Mouse (Mus musculus) cerebral cortex, adult 2 months (tissue): ENCODE data around the gene Ficd.

Experiments used
- WGBS: fragments of 180-500 bp; shearing (Covaris S2); methylation state at CpG from one replicate; pipeline ENCODE4 v1.1.7; 2018; 5-methylcytosine and 5-hydroxymethylcytosine counted together

The Ficd gene

DNA sequence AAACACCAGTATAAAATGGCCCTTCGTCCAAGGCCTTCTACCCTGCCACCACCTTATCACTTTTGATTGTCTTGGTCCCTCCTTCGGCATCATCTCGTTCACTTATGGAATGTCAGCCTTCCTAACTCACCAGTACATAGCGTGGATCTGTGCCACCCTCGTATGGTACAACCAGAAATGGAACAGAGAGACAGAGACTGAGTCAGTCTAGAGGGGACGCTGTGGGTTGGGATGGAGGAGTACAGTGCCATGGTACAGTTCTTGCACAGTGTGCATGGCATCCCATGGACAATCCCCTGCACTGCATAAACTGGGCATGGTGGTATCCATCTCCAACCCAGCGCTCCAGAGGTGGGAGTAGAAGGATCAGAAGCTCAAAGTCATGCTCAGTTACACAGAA, 6.9 kb upstream of the Ficd start:
- WGBS, result 82% methylated on average over 7 of the region's 7 CpGs

DNA sequence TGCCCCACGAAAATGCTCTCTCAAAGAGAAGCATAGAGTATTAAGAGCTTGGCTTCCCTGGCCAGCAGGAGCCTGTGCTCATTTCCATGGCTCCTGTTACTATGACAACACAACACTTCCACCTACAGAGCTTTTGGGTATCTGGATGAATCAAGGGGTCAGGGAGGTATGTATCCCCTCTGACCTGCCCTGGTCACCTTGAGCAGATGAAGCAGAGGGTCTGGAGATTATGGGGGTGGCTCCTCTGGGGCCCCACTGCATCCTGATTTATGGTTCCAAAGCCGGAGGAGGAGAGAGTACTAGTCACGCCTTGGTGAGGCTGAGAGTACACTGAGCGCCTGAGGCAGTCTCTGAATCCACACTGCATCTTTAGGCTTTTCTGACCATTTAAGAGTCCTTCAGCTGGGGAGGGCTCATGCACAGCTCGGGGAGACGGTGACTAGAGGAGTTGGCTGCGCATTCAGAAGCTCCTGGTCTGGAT, 4.9 kb upstream of the Ficd start:
- WGBS, result 45% methylated on average over 7 of the region's 7 CpGs

DNA sequence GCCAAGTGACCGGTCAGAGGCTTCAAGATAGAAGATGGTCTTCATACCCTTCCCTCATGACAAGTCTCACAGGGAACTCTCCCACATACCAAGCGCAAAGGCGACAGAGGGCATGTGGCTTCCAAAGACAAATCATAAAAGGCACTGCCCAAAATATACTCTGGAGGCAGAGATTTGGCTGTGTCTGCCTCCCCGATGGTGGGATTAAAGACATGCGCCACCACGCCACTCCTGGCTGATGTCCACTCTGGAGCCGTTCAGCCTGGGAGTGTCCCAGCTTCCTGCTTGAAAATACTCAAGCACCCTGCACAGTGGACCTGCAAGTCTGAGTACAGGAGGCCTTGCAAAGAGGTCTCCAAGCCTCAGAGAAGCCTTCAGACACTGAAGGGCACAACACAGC, 4.4 kb upstream of the Ficd start:
- 53% methylated on average over 7 of the region's 7 CpGs for WGBS

DNA sequence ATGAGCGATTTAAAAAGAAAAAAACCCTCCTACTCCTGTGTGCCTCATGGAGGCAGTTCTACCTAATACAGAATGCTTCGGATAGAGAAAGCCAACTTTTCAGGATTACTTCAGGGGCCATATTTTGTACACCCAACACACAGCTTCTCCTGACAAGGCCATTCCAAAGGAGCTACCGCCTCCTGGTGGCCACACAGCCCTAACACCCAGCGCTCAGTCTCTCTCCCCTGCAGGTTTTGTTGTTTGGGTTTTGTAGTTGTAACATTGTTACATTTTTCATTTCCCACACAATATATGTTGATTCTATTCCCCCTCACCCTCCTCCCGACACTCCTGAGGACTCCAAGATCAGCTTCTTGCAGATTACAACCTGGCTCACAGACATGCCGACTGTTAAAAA, 3.4 kb upstream of the Ficd start:
- 25% methylated on average over 6 of the region's 6 CpGs for WGBS

DNA sequence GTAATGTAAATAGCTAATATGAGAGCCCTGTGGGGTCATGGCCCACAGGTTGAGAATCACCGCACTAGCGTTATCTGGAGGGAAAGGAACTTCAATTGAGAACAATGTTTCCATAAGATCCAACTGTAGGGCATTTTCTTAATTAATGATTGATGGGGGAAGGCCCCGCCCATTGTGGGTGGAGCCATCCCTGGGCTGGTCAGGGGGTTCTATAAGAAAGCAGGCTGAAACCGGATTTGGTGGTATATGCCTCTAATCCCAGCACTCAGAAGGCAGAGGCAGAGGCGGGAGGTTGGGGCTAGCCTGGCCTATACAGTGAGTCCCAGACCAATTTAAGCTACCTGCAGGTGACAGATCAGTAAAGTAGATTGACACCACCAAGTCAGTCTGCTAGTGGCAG, 1.2 kb upstream of the Ficd start:
- WGBS, result 71% methylated on average over 5 of the region's 5 CpGs

DNA sequence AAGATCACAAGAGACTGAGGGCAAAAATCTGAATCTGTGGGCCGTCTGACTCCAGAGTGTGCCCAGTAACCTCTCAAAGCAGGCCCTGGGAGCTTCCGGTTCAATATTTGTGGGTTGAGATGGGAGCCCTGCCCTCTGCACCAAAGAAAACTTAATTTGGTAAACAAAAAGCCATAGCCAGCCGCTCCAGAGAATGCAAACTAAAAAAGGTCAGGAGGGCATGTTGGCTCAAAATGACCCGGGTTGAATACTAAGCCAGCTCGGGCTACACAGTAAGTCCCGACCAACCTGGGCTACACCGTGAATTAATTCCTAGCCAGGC, 619 bp upstream of the Ficd start:
- WGBS, result 31% methylated on average over 7 of the region's 7 CpGs

DNA sequence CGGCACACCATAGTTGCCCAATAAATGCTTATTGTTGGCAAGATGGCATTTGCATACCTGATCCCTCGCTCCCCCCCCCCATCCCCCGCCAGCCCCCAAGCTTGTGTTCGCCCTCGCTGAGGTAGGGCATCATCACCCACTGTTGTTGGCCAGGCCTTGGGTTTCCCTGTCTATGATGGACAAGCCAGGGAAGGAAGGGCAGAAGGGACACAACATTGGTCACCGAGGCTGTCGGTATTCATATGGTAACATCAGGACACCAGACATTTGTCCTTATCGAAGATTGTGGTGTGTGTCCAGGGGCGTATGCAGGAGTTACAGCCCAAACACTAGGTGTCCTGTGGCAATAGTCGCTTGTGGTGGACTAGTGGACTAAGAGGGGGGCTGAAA, 505 bp downstream of the Ficd start:
- 3% methylated on average over 10 of the region's 10 CpGs for WGBS

DNA sequence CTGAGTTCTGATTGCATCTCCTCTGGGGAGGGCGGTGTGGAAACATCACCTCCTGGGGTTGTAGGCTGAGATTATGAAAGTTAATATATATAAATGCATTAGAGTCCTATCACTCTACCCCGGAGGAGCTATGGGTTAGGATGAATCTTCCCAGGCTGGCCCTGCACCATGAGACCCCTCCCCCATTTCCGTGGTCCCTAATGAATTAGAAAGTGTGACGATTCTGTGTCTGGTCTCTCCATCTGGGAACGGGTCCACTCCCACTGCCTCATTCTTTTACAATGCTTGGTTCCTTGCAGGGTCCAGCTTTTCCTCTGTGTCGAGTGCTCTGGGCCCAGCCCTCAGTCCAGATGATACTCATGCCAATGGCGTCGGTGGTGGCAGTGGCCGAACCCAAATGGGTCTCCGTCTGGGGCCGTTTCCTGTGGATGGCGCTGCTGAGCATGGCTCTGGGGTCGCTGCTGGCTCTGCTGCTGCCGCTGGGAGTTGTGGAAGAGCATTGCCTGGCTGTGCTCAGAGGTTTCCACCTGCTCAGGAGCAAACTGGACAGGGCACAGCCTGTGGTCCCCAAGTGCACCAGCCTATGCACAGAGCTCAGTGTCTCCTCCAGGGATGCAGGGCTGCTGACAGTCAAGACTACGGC, 1.0 kb downstream of the Ficd start:
- WGBS, result 30% methylated on average over 15 of the region's 15 CpGs

DNA sequence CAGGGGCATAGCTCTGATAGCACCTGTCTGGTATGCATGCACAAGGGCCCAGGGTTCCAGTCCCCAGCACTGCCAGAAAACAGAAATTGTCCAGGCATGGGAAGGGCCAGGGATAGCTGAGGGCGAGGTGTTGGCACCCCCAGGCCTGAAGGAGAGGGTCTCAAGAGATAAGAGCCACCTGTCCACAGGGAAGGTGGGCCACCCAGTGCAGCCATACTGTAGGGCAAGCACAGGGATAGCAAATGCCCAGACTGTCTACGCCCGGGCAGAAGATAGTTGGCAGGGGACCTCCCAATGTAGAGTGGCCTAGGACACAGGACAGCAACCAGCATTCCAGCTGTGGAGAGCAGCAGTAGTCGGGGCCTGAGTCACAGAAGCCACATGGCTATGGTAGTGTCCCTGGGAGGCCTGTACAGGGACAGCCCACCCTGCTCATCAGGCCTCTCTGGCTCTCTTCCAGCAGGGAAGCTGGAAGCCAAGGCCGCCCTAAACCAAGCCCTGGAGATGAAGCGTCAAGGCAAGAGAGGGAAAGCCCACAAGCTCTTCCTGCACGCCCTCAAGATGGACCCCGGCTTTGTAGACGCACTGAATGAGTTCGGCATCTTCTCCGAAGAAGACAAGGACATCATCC, 2.1 kb downstream of the Ficd start:
- WGBS, result 91% methylated on average over 11 of the region's 11 CpGs

DNA sequence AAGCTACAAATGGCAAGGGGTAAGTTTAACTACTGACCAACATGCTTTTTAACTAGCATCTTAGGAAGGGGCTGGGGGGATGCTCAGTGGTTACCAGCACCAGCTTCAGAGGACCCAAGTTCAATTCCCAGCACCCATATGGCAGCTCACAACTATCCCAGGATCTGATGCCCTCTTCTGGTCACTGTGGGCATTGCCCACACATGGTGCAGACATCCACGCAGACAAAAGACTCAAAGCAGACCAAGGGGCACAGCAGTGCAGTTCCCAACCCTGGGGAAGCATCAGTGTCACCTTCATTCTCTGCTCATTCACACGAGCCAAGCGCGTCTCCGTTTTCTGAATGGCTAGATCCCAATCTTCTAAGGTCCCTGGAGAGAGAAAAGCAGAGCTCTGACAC, 12.0 kb downstream of the Ficd start:
- WGBS, result 96% methylated on average over 5 of the region's 5 CpGs

DNA sequence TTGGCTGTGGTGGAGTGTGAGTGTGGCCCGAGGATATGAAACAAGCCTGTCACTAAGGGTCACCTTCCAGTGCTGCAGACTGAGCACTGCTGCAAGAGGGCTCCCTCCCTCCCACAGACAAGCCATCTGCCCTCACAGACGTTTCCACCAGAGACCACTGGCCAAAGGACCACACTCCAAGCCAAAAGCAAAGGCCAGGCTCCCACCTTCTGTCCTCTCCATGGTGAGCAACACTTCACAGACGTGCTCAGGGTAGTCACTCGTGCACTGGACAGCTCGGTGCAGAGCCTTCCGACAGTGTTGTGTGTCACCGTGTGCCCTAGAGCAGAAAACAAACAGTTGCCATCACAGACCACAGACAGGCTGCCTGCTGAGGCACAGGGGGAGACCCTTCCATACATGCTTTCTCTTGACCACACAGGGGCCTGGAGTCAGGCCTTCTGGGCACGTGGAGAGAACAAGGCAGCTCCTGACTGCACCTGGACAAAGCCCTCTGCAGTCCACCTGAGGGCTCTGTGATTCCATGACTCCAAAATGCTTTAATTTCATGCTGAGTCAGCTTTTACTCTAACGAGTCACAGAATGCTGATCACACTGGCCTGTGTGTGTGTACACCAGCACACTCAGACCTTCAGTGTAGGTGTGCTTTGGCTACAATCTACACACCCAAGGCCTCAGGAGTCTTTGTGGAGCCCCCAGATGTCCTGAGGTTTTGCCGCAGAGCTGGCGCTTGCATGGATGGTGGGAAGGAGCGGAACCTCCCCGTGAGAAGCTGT, 13.1 kb downstream of the Ficd start:
- WGBS, result 94% methylated on average over 13 of the region's 13 CpGs

DNA sequence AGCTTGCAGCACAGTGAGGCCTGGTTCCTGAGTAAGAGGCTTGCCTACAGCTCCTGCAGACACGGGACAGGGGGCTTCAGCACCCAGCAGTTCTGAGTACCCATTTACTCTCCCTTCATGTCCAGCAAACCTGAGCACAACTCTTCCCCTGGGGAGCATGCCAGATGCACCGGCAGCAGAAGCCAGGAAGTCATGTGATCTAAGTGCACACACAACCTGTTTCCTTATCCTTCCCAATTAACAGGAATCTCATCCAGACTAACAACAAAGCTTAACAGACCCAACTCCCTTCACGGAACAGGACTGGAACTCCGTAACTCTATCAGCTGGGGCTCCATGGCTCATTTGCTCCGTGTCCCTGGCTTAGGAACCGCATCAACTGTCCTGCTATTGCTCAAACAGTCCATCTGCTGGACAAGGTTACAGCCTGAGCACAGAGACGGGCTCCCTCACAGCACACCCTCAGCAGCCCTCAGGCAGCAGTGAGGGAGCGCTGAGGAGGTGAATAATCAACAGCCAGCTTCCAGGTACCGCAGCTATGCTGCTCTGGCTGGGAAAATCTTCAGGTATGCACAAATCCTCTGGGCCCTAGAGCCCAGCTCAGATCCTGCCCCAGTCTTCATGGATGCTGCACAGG, 16.0 kb downstream of the Ficd start:
- WGBS, result 80% methylated on average over 9 of the region's 9 CpGs

DNA sequence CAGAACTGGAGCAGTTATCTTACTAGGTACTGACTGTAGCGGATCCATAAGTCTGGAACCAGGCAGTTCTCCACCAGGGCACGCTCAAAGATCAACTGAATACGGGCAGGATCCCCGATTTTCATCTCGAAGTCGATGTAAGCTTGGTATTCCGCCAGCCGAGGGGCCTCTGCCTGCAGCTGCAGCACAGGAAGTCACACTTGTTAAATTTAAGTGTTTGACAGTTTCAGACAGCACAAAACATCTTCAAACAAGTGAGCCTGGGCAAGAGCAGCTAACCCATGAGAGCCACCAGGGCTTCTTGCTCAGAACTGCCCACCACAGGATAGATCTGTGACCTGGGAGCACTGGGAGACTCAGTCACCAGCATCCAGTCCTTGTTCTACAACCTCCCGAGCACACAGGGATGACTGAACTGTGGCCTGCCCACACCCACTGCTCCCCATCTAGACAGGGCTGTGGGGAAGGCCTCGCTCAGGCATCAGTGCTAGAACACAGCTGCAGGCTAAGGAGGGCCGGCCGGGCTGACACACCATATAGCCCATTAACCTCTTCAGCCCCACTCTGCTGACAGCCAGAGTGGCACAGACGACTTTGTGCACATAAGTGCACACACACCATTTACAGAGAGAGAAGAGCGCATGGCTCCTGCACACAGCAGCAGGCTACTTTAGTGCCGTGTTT, 19.9 kb downstream of the Ficd start:
- 89% methylated on average over 15 of the region's 15 CpGs for WGBS

DNA sequence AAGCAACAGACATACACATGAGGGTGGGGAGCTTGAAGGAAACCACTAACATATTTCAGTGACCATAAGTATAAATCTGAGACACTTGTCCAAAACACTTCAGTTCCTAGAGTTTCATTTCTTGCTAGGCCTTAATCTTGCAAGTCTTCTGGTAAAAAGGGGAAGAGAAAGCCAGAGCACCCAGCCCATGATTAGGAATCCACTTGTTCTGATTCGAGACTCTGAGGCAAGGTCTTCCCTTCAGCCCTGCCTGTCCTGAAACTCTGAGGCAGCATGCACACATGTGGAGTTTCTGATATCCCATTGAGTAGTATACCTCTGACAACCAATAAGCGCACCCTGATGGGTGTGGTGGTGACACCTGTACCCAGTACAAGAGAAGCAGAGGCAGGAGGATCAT, 26.0 kb downstream of the Ficd start:
- 89% methylated on average over 2 of the region's 2 CpGs for WGBS

DNA sequence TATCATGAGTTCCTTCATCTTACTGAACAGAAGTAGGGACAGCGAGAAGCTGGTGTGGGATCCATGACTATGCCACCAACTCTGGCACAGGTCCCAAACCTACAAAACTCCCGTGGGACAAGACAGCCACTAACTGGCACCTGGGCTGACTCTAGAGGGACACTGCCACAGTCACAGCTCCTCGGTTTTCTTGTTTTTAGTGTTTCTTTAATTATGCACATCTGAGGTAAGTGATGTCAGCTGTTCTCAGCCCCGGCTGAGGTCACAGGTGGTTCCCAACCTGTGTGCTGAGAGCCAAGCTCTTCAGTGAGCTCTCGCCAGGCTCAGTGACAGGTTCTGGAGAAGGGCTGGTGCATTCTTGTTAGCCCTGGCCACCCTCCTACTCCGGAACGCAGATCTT, 28.8 kb downstream of the Ficd start:
- 75% methylated on average over 7 of the region's 7 CpGs for WGBS

DNA sequence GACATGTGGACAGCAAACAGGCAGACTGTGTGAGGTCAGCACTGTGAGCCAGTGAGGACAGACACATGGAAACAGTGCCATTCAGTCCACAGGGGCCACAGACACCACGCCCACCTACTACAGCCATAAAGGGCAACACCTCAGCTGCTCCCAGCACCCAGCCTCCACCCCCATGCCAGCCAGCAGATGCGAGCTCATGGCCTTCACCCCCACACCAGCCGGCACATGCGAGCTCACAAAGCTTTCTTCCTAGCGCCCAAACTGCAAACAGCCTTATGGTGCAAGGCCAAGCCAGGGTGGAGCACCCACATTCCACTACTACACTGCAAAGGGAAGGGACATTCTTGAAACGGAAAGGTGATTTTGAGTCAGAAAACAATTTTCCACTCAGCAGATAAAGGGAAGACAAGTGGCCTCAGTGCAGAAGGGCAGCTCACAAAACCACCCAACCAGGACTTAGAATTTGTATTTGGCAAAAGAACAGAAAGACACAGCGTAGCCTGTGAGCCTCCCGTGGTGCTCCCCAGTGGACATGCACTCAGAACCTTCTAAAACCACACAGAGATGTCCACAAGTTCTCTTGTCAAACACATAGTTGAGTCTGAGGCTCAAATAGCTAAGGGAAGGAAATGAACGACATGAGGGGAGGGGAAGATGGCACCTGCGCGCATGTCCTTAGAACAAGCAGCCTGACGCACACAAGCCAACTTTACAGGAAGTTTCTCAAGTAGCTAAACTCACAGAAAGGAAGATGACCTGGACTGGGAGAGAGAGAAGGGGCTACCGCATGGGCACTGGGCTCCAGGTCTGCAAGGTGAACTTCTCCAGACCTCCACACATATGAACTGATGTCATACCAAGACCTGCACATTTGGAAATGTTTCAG, 30.3 kb downstream of the Ficd start:
- WGBS, result 64% methylated on average over 13 of the region's 13 CpGs

DNA sequence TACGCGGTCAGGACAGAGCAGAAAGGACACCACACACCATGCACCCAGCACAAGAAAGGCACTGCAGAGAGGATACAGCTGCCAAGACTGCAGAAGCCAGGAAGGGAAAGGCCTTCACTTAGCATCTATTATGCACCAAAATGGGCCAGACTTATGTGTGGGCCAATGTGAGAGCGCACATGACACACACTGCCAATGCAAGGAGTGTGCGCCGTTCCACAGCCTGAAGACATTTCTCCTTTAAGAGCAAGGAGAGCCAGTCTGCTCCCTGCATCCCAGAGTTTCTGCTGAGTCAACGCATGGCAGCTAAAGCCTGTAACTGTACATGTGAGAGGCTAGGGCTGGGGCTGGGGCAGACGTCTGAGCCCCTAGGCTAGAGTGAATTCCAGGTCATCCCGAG, 33.2 kb downstream of the Ficd start:
- WGBS, result 62% methylated on average over 8 of the region's 8 CpGs

DNA sequence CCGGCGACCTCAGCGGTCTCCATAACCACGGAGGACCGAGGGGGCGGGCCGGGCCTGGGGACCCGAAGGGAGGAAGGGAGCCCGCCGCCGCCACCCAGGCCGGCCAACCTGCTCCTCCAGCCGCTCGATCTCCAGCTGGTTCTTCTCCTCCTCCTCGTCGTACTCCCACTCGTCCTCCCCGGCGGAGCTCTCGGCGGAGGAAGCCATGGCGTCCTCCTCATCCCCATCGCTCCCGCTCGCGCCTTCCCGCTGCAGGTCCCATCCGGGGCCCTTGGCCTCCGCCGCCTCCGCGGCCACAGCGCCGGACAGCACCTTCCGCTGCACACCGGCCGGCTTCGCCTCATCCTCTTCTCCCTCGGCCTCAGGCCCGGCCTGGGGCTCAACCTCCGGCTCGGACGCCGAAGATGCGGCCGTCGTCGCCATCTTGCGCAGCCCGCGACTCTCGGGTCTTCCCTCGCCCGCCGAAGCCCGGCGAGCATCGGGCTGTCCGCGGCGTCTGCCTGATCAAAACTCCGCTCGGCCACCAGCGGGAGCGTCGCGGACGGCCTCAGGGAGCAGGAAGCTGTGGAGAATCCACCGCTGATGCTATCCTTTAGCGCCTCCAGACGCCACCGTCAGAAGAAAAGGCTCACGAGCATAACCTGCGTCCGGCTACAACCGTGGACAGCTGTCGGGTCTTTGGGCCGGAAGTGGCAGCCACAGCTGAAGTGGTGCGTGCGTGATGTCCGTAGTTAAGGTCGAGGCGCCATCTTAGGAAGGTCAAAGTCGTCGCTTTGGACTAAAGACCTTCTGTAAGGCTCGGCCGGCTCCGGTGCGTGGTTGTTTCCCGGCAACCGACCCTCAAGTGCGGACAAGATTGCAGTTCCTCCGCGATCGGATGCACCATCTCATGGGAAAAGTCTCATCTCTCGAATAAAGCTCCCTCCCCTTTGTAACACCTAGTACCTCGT, 35.9 kb downstream of the Ficd start:
- WGBS, result under 1% methylated on average over 96 of the region's 97 CpGs

DNA sequence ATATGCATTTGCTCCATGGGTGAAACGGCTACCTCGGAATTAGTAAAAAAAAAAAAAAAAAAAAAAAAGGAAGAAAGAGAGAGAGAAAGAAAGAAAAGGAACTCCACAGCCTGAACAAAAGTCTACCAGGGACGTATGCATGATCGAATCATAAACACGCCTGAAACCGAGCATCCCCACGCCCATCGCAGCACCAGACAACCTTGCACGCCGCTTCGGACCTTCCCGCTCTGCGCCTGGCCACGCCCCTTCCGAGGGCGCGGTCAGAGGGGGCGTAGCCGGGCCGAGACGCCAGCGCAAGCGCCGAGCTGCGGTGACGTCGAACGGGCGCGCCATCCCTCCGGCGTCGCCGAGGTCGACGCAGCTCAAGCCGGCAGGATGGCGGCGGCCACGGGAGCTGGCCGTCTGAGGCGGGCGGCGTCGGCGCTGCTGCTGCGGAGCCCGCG, 36.9 kb downstream of the Ficd start, which contains the start of the genes Sart3 and Iscu:
Gene Sart3, minus strand, starts transcription at position 61 of the 446 bp plus-strand sequence.
Gene Iscu, plus strand, starts transcription at position 299 of the 446 bp plus-strand sequence.
- WGBS, result under 1% methylated on average over 49 of the region's 49 CpGs
